Mouse (Mus musculus) ES-Bruce4 (cell line): ENCODE data around the gene Jsrp1.

ENCODE experiments used
- CTCF ChIP-seq: IDR thresholded peaks from one replicate; pipeline ENCODE4 v1.8.1; 2011; ENCODE audit warnings: low read depth, low read length
- EP300 ChIP-seq: IDR thresholded peaks from 2 replicates; pipeline ENCODE4 v1.6.1; 2011; ENCODE audit warnings: low read depth, low read length; ENCODE audit not compliant: insufficient read depth
- POLR2A ChIP-seq: IDR thresholded peaks from one replicate; pipeline ENCODE4 v1.8.1; 2011; ENCODE audit warnings: low read length; ENCODE audit not compliant: insufficient read depth

DNA sequence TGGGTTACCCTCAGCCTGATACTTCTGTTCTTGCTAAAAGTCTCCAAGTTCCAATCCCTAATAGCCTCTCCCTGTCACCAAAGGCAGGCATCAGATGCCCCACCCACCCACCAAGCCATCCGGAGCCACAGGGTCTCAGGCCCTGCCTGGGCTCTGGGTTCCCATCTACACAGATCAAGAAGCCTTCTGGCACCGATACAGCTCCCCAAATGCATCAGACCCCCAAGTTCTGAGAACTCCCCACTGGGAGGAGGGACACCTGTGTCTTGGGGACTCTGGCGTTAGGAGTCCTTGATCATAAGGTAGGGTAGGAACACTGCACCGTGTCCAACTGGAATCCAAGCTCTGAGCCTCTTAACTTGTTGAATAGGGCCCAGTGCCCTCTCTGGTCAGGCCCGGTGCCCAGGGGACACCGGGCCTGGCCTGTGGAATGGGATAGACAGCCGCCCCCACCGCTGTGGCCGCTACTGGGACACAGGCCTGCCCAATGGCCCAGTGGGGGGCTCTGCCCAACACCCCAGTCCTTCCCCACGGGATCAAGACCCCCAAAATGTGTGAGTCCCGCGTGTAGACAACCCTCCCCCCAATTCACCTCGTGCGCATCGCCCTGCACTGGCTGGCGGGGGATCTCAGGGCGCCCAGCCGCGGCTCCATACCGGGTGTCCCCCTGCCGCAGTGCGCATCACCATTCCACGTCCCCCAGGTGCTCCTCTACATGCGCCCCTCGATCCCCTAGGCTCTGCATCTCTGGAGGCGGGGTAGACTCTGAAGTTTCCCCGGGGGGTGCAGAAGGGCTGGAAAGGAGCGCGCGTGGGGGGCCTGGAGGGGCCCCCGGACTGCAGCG lies 30.0 kb upstream of the Jsrp1 start:
- TF ChIP-seq CTCF (no peak), POLR2A (no peak), EP300 (no peak)
